Mouse (Mus musculus): ENCODE measurements at regions not wholly inside any gene's neighbourhood (a gene's known extent, or its start where the extent isn't known, plus 50 kb on each side); places are given as distances from the start of the nearest gene placed in this dataset. TPM values are rescaled to one million over a fixed set of nuclear protein-coding genes. Genes with fewer than 3 reads are reported as not detected.
"Not testable (repeated sequence)": the region's sequence is repeated elsewhere in the genome, so short reads cannot be mapped to it uniquely, and the experiment has no call there.

- H3K9me3 ChIP-seq (replicated peaks; ENCODE audit: control insufficient read depth, low read length); H3K27me3 ChIP-seq (ENCODE audit: control insufficient read depth, insufficient read depth, low read length); H3K4me3 ChIP-seq (replicated peaks; ENCODE audit: low read length); ATAC-seq (ENCODE audit: insufficient read depth, low FRiP score); H3K36me3 ChIP-seq (ENCODE audit: control insufficient read depth, insufficient read depth, low read length); H3K4me2 ChIP-seq (ENCODE audit: low read depth, low read length); H3K4me1 ChIP-seq (ENCODE audit: control insufficient read depth, insufficient read depth, low read length); H3K27ac ChIP-seq (ENCODE audit: low read length); H3K9ac ChIP-seq (ENCODE audit: low read length): not testable (repeated sequence)
- WGBS: 69% methylated on average over 3 of the region's 3 CpGs
These were observed 54.4 kb upstream of the Spon1 start for GRCm38 (mm10) chr7:113711356-113711755.

Small RNAs in the stretch of these regions (microRNA-seq; reads per million reads assigned to microRNA genes)
- not detected for gene Gm23700
